Mouse (Mus musculus) liver, adult (tissue): Measurements from ENCODE around the gene Pla2g2c.

Experiments
- GATA4 ChIP-seq: IDR thresholded peaks from 2 replicates; pipeline ENCODE4 v1.6.1; 2014; ENCODE audit warnings: mild to moderate bottlenecking, low read length; ENCODE audit not compliant: insufficient replicate concordance

Pla2g2c gene

DNA sequence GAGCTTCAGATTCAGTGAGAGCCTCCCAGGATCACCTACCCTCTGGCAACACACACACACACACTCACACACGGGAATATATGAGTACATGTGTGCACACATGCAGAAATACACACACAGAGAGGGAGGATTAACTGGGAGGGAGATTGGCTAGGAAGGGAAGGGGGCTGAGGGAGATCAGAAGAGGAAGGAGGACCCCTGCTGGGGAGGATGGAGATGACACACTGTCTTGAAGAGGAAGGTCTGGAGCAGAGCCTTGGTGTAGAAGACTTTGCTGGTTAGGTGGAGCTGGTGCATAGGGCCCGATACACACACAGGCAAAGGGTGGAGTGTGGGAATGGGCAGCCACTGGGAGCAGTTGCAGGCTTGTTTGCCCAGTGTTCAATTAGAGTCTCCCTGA, 68.7 kb downstream of the Pla2g2c start:
- TF ChIP-seq GATA4: no peak

DNA sequence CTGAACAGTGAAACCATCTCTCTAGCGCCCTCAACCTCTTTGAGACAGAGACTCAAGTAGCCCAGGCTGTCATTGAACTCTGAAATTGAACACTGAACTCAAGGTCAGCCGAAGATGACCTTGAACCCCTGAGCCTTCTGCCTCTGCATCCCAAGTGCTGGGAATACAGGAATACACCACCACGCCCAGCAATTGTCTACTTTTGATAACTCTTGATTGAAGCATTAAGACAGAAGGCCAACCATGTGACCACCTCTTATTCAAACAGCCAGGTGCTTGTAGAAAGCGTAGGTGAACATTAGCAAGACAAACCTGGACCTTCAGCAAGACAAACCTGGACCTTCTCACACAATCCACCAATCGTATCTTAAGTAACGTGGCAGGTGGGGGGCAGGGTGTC, 69.8 kb downstream of the Pla2g2c start:
- no peak for TF ChIP-seq GATA4
